Mouse (Mus musculus) liver, embryonic 14.5 days (tissue): ENCODE data around the gene OR5BS1P. TPM values are rescaled to one million over a fixed set of nuclear protein-coding genes. Genes with fewer than 3 reads are reported as not detected.
"Not testable (repeated sequence)": the region's sequence is repeated elsewhere in the genome, so short reads cannot be mapped to it uniquely, and the experiment has no call there.

Experiments
- ATAC-seq: fragments of 200-750 bp; cut with Nextera tagmentation; 2 replicates; pipeline ENCODE4 v1.8.0; 2017; ENCODE audit warnings: moderate number of reproducible peaks, mild to moderate bottlenecking, moderate library complexity; ENCODE audit not compliant: insufficient read depth
- DNase-seq, 3 experiments: peaks; one replicate each; pipeline ENCODE4 v3.0.0-alpha.2; 2012 to 2013; ENCODE audit warnings: low read depth in 3 of 3, low spot score in 3 of 3
- H3K27ac ChIP-seq: fragments of 300-500 bp; sonication (generic); 2 replicates; pipeline ENCODE4 v1.5.1; 2014; ENCODE audit warnings: moderate library complexity, mild to moderate bottlenecking, control low read depth, inconsistent platforms
- H3K27me3 ChIP-seq: fragments of 300-500 bp; sonication (generic); 2 replicates; pipeline ENCODE4 v1.6.1; 2014; ENCODE audit warnings: mild to moderate bottlenecking, low read length, moderate library complexity; ENCODE audit not compliant: control insufficient read depth, insufficient read depth
- H3K36me3 ChIP-seq: fragments of 300-500 bp; sonication (generic); replicated peaks from 2 replicates; pipeline ENCODE4 v1.6.1; 2014; ENCODE audit warnings: low read depth; ENCODE audit not compliant: control insufficient read depth, insufficient read depth
- H3K4me1 ChIP-seq, 2 experiments: fragments of 200-500 bp in 1 of 2; fragments of 300-500 bp in 1 of 2; sonication (generic) in 1 of 2; replicated peaks; 2 replicates each; pipeline ENCODE4 v1.6.1; 2012 to 2014; ENCODE audit warnings: antibody characterized with exemption in 1 of 2, inconsistent platforms in 1 of 2, low read length in 1 of 2; ENCODE audit not compliant: control insufficient read depth in 2 of 2, insufficient read depth in 2 of 2
- H3K4me2 ChIP-seq: fragments of 300-500 bp; sonication (generic); 2 replicates; pipeline ENCODE4 v1.6.1; 2014; ENCODE audit warnings: low read depth, mild to moderate bottlenecking, control low read depth, moderate library complexity
- H3K4me3 ChIP-seq, 2 experiments: fragments of 200-500 bp in 1 of 2; fragments of 300-500 bp in 1 of 2; sonication (generic) in 1 of 2; 2 replicates each; pipeline ENCODE4 v1.5.1; 2012 to 2014; ENCODE audit warnings: low read depth in 2 of 2, low read length in 2 of 2, mild to moderate bottlenecking in 2 of 2, control low read depth in 1 of 2, inconsistent platforms in 1 of 2, moderate library complexity in 1 of 2; ENCODE audit not compliant: insufficient read depth in 1 of 2
- H3K9ac ChIP-seq: fragments of 300-500 bp; sonication (generic); replicated peaks from 2 replicates; pipeline ENCODE4 v1.6.1; 2014; ENCODE audit warnings: mild to moderate bottlenecking, control low read depth, moderate library complexity
- H3K9me3 ChIP-seq: fragments of 300-500 bp; sonication (generic); 2 replicates; pipeline ENCODE4 v1.6.1; 2016; ENCODE audit warnings: low read length, mixed read lengths; ENCODE audit not compliant: control insufficient read depth
- CTCF ChIP-seq: IDR thresholded peaks from 2 replicates; pipeline ENCODE4 v1.5.1; 2016; ENCODE audit warnings: antibody characterized with exemption, low read depth, control low read depth
- EP300 ChIP-seq: IDR thresholded peaks from 2 replicates; pipeline ENCODE4 v1.6.1; 2016; ENCODE audit warnings: antibody characterized with exemption, low read depth
- WGBS: fragments of 180-500 bp; shearing (Covaris S2); extraction: QIAGEN DNeasy Blood & Tissue Kit; methylation state at CpG from one replicate; pipeline ENCODE4 v1.1.7; 2014; ENCODE audit not compliant: insufficient replicate concordance; 5-methylcytosine and 5-hydroxymethylcytosine counted together
- polyA plus RNA-seq, 2 experiments: library from polyadenylated mRNA; depleted of rRNA in 1 of 2; stranded (reverse) in 1 of 2; unstranded in 1 of 2; fragments of >200 nt; fragmentation: Nextera tagmentation in 1 of 2; extraction: Ambion mirVana in 1 of 2; gene quantifications; 2 replicates each; pipeline versions ENCODE4 v1.2.1 to v1.2.3; 2012 to 2014

Gene OR5BS1P
- polyA plus RNA-seq, 2 experiments: not detected

- WGBS: 28% methylated on average over 25 of the region's 25 CpGs
- H3K4me1 ChIP-seq: peaks cover 0 to 3% of the 10 kb centered on the region in 2 experiments; a peak in 2 of 4 replicates
- H3K36me3 ChIP-seq: no peaks in the 10 kb centered on the region
- H3K4me2 ChIP-seq: peak overlapping the region; percentile 59
- no peak; the same call in none of the 2 replicates for ATAC-seq
- no peak overlapping the region for H3K9ac ChIP-seq
- peak overlapping the region in 1 of 2 experiments; percentile 23; a peak in 1 of 4 replicates for H3K4me3 ChIP-seq
- H3K27me3 ChIP-seq: no peaks in the 10 kb centered on the region; the same call in 1 of the 2 replicates
- TF ChIP-seq CTCF: peak; percentile 95
- TF ChIP-seq EP300: no peak
- no peaks in the 10 kb centered on the region for H3K9me3 ChIP-seq
- H3K27ac ChIP-seq: no peak overlapping the region
- DNase-seq: peak; percentile 49 to 62 (median 58)
These were observed 41.0 kb downstream of the OR5BS1P start for GRCm38 (mm10) chr15:98510438-98511385.

DNA sequence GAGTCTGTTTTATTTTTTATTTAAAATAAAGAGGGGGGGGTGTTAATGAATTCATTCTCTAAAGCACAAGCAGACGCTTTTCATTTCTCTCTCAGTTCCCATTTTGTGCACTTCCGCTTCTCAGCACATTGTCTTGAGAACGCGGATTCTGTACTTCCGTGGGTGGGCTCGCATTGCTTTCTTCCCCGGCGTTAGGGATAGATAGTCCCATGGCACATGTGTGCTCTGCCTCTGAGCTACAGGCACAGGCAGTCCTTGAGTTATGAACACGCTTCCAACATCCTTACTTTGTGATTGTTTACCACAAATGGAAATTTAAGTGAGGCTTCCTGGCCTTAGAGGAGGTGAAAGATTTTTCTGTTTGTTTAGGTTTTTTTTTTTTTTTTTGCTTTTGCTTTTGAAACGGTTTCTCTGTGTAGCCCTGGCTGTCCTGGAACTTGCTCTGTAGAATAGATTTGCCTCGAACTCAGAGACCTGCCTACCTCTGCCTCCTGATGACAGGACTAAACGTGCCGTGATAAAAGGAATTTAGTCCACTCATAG lies 41.8 kb downstream of the OR5BS1P start:
- H3K27ac ChIP-seq: no peak overlapping the region
- TF ChIP-seq EP300 (no peak), CTCF (no peak)
- peaks cover 0 to 3% of the 10 kb centered on the region in 2 experiments; a peak in 2 of 4 replicates for H3K4me1 ChIP-seq
- no peak overlapping the region for H3K4me3 ChIP-seq
- peak overlapping the region; percentile 59 for H3K4me2 ChIP-seq
- DNase-seq (no peak), ATAC-seq (no peak)
- H3K27me3 ChIP-seq: no peaks in the 10 kb centered on the region
- 38% methylated on average over 13 of the region's 13 CpGs for WGBS
- H3K36me3 ChIP-seq: no peaks in the 10 kb centered on the region
- H3K9ac ChIP-seq: no peak overlapping the region
- no peaks in the 10 kb centered on the region for H3K9me3 ChIP-seq

- Histone ChIP-seq H3K4me1 (peaks cover 0 to 3% of the 10 kb centered on the region in 2 experiments; a peak in 2 of 4 replicates), H3K9ac (no peak overlapping the region), H3K27me3 (no peaks in the 10 kb centered on the region), H3K36me3 (no peaks in the 10 kb centered on the region), H3K27ac (no peak overlapping the region), H3K9me3 (no peaks in the 10 kb centered on the region), H3K4me3 (no peak overlapping the region), H3K4me2 (no peak overlapping the region)
- no peak for DNase-seq
- TF ChIP-seq EP300 (no peak), CTCF (no peak)
- 34% methylated on average over 8 of the region's 8 CpGs for WGBS
- no peak for ATAC-seq
These were observed 42.5 kb downstream of the OR5BS1P start for GRCm38 (mm10) chr15:98512232-98512631.

GRCm38 (mm10) chr15:98512799-98513321 lies 43.2 kb downstream of the OR5BS1P start:
- no peak overlapping the region for H3K27ac ChIP-seq
- peaks cover 0 to 3% of the 10 kb centered on the region in 2 experiments; a peak in 2 of 4 replicates for H3K4me1 ChIP-seq
- H3K27me3 ChIP-seq: no peaks in the 10 kb centered on the region
- peaks cover 3% of the 10 kb centered on the region for H3K36me3 ChIP-seq
- ATAC-seq (no peak), DNase-seq (no peak)
- no peaks in the 10 kb centered on the region for H3K9me3 ChIP-seq
- H3K9ac ChIP-seq: no peak overlapping the region
- TF ChIP-seq EP300: no peak
- no peak overlapping the region for H3K4me3 ChIP-seq
- WGBS: 57% methylated on average over 17 of the region's 17 CpGs
- no peak overlapping the region for H3K4me2 ChIP-seq

GRCm38 (mm10) chr15:98513676-98514075 lies 44.0 kb downstream of the OR5BS1P start:
- H3K27ac ChIP-seq: not testable (repeated sequence)
- 30% methylated on average over 3 of the region's 3 CpGs for WGBS

More at GRCm38 (mm10) chr15:98513676-98514075, 44.0 kb downstream of the OR5BS1P start:
- not testable (repeated sequence) for H3K4me3 ChIP-seq, H3K9me3 ChIP-seq, H3K4me2 ChIP-seq, H3K9ac ChIP-seq, H3K27me3 ChIP-seq, DNase-seq, ATAC-seq, H3K4me1 ChIP-seq, H3K36me3 ChIP-seq
